In genomic region chr13:21911147-21911546, GRCm38 (mm10) we compare ENCODE assay signal across 8 mouse cellular contexts. TPM values are rescaled to one million over a fixed set of nuclear protein-coding genes. Genes with fewer than 3 reads are reported as not detected.
DNase-seq lines count a peak whose midpoint lies in the region; ATAC-seq and TF ChIP-seq lines count a peak whose summit lies in the region.

No protein-coding gene starts in this region.

- peak overlapping the region; percentile 38 for H3K4me3 ChIP-seq in heart, embryonic 12.5 days
- H3K4me3 ChIP-seq in thymus, adult 2 months (ENCODE audit: control insufficient read depth, insufficient read depth, low read length): no peak overlapping the region
- peak overlapping the region; percentile 1; the same call in 1 of the 2 replicates for H3K4me3 ChIP-seq in hindbrain, embryonic 11.5 days (ENCODE audit: low read depth, low read length)
- peak overlapping the region; percentile 16; the same call in 1 of the 2 replicates for H3K4me3 ChIP-seq in midbrain, embryonic 12.5 days

- 3% methylated on average over 17 of the region's 17 CpGs for WGBS in heart, embryonic 12.5 days
- 31% methylated on average over 17 of the region's 17 CpGs for WGBS in thymus, adult 2 months
- 3% methylated on average over 17 of the region's 17 CpGs for whole genome bisulfite sequencing in hindbrain, embryonic 11.5 days
- WGBS in midbrain, embryonic 12.5 days: 2% methylated on average over 17 of the region's 17 CpGs

- DNase-seq in heart, postnatal 14 days: no peak
- peak; percentile 48 for DNase-seq in thymus, postnatal 14 days
- no peak for DNase-seq in thymus, adult 2 months
- peak; percentile 74 for DNase-seq in hindbrain, embryonic 11.5 days (ENCODE audit: low spot score)

- no peaks in the 10 kb centered on the region for H3K9me3 ChIP-seq in heart, embryonic 12.5 days (replicated peaks)
- H3K9me3 ChIP-seq in hindbrain, embryonic 11.5 days (ENCODE audit: control insufficient read depth, low read length): no peaks in the 10 kb centered on the region
- H3K9me3 ChIP-seq in midbrain, embryonic 12.5 days: no peaks in the 10 kb centered on the region

- H3K27me3 ChIP-seq in heart, embryonic 12.5 days (replicated peaks): 0 out of 2 replicates have a peak, but pooled peaks cover 3% of the 10 kb centered on the region
- peaks cover 2% of the 10 kb centered on the region for H3K27me3 ChIP-seq in thymus, adult 2 months (ENCODE audit: control insufficient read depth, insufficient read depth, low read length)
- H3K27me3 ChIP-seq in hindbrain, embryonic 11.5 days (ENCODE audit: control insufficient read depth, insufficient read depth, low read length): peaks cover 7% of the 10 kb centered on the region; the same call in 1 of the 2 replicates
- H3K27me3 ChIP-seq in midbrain, embryonic 12.5 days: peaks cover 27% of the 10 kb centered on the region

- no peak for TF ChIP-seq CTCF in thymus, adult 2 months (IDR thresholded peaks at IDR 0.05; ENCODE audit: borderline replicate concordance, control insufficient read depth, extremely low read depth, insufficient read depth, low read length, poor library complexity)

- intact Hi-C loops in heart, postnatal 14 days (cut with DNase I): no loop called here

- peaks cover 15% of the 10 kb centered on the region for H3K4me1 ChIP-seq in heart, embryonic 12.5 days (replicated peaks)
- H3K4me1 ChIP-seq in thymus, adult 2 months (replicated peaks; ENCODE audit: control insufficient read depth, insufficient read depth, low read length): no peaks in the 10 kb centered on the region
- no peaks in the 10 kb centered on the region for H3K4me1 ChIP-seq in hindbrain, embryonic 11.5 days (replicated peaks; ENCODE audit: control insufficient read depth, insufficient read depth, low read length)
- 0 out of 2 replicates have a peak, but pooled peaks cover 7% of the 10 kb centered on the region for H3K4me1 ChIP-seq in midbrain, embryonic 12.5 days

- no peak for ATAC-seq in heart, embryonic 12.5 days (ENCODE audit: insufficient number of reproducible peaks, low FRiP score)
- ATAC-seq in hindbrain, embryonic 11.5 days (ENCODE audit: low FRiP score): peak; percentile 38; the same call in 1 of the 2 replicates
- no peak for ATAC-seq in midbrain, embryonic 12.5 days (ENCODE audit: low FRiP score, low read depth)
- ATAC-seq in activated CD4-positive, CD25-positive, alpha-beta regulatory T cell, adult 4 months: no peak
- no peak for ATAC-seq in megakaryocyte-erythroid progenitor cell, adult 5-6 weeks (replicated peaks; ENCODE audit: low FRiP score, low TSS enrichment, poor library complexity, severe bottlenecking)

- no peaks in the 10 kb centered on the region for H3K36me3 ChIP-seq in heart, embryonic 12.5 days
- no peaks in the 10 kb centered on the region for H3K36me3 ChIP-seq in thymus, adult 2 months (ENCODE audit: control insufficient read depth, insufficient read depth, low read length)
- no peaks in the 10 kb centered on the region for H3K36me3 ChIP-seq in hindbrain, embryonic 11.5 days (ENCODE audit: control insufficient read depth, insufficient read depth, low read length)
- no peaks in the 10 kb centered on the region for H3K36me3 ChIP-seq in midbrain, embryonic 12.5 days

- TF ChIP-seq POLR2A in thymus, adult 2 months (IDR thresholded peaks at IDR 0.05; ENCODE audit: control insufficient read depth, extremely low read depth, insufficient read depth, low read length, poor library complexity): no peak

- H3K4me2 ChIP-seq in heart, embryonic 12.5 days: peak overlapping the region; percentile 50
- H3K4me2 ChIP-seq in hindbrain, embryonic 11.5 days (replicated peaks; ENCODE audit: low read depth, low read length): no peak overlapping the region
- peak overlapping the region; percentile 22; the same call in 1 of the 2 replicates for H3K4me2 ChIP-seq in midbrain, embryonic 12.5 days (replicated peaks)

- H3K27ac ChIP-seq in heart, embryonic 12.5 days (ENCODE audit: poor library complexity, severe bottlenecking): no peak overlapping the region
- no peak overlapping the region for H3K27ac ChIP-seq in thymus, adult 2 months (ENCODE audit: control insufficient read depth, insufficient read depth, low read length)
- no peak overlapping the region for H3K27ac ChIP-seq in hindbrain, embryonic 11.5 days (ENCODE audit: low read depth, low read length)
- H3K27ac ChIP-seq in midbrain, embryonic 12.5 days (replicated peaks): no peak overlapping the region

- H3K9ac ChIP-seq in heart, embryonic 12.5 days: no peak overlapping the region
- no peak overlapping the region for H3K9ac ChIP-seq in hindbrain, embryonic 11.5 days (ENCODE audit: low read depth, low read length)
- no peak overlapping the region for H3K9ac ChIP-seq in midbrain, embryonic 12.5 days (replicated peaks)

RNA-seq across cellular contexts. Expression of gene Zfp184, which starts 33.7 kb away (rescaled TPM):
- 7.5 and 8.3 TPM in 2 replicates for polyA plus RNA-seq in heart, embryonic 12.5 days (2016; fragmentation: Nextera tagmentation; extraction: Ambion mirVana)
- total RNA-seq in heart, postnatal 14 days (2021): under 1 TPM; 0.62 to 0.90 TPM
- polyA plus RNA-seq in thymus, adult 2 months (2012; rRNA removed): 1.1 and 1.6 TPM in 2 replicates
- 25.7 and 27.8 TPM in 2 replicates for polyA plus RNA-seq in hindbrain, embryonic 11.5 days (2014; fragmentation: Nextera tagmentation; extraction: Ambion mirVana)
- 22.3 and 24.2 TPM in 2 replicates for polyA plus RNA-seq in midbrain, embryonic 12.5 days (2016; fragmentation: Nextera tagmentation; extraction: Ambion mirVana)
- polyA plus RNA-seq in activated CD4-positive, CD25-positive, alpha-beta regulatory T cell, adult 4 months (2017; shearing (Covaris generic)): not detected
- 1.5 and 2.5 TPM in 2 replicates for total RNA-seq in megakaryocyte-erythroid progenitor cell, adult 5-6 weeks (2014; fragmentation: Nextera tagmentation)
- 3.1 and 10.7 TPM in 2 replicates for total RNA-seq in megakaryocyte-erythroid progenitor cell, adult 5-6 weeks (2017)

Comparison
In these comparisons a context has a peak if more than half of its experiments do, and no peak if none do; other contexts are left out.
1. DNase-seq: peak in thymus, postnatal 14 days (single experiment) and hindbrain, embryonic 11.5 days (single experiment); none in heart, postnatal 14 days (0 of 2) and thymus, adult 2 months (single experiment).